Mouse (Mus musculus): Measurements from ENCODE around the gene Cd151. TPM values are rescaled to one million over a fixed set of nuclear protein-coding genes. Genes with fewer than 3 reads are reported as not detected.

The Cd151 gene
- total RNA-seq (2023), result 1 to 10 TPM; 7.2 to 8.9 TPM

GRCm38 (mm10) chr7:141467230-141468030 lies at the start of gene Cd151:
TSS of gene Cd151 (plus strand) at chr7:141467392.

DNA sequence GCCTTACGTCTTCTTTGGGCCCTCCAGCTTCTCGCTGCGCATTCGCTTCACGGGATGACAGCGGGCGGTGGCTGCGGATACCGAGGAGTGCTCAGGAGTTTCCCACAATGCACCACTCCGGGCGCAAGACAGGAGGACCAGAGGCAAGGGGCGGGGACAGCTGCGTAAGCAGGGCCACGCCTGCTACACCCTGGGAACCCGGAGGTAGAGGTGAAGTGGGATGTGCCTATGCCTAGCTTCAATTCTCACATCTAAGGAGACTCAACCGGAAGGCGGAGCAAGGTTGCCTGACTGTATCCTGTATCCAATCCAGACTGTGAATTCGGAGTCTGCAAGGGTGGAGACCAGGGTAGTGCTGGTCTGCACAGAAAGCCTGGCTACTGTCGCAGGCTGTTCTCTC lies 37.9 kb upstream of the Cd151 start, which contains the start of gene Cend1:
TSS of gene Cend1 (minus strand) at position 182 of the 400 bp plus-strand sequence.

GRCm38 (mm10) chr7:141437178-141438120 lies 29.7 kb upstream of the Cd151 start, which contains the start of gene Slc25a22:
TSS of gene Slc25a22 (minus strand) at chr7:141437892.

DNA sequence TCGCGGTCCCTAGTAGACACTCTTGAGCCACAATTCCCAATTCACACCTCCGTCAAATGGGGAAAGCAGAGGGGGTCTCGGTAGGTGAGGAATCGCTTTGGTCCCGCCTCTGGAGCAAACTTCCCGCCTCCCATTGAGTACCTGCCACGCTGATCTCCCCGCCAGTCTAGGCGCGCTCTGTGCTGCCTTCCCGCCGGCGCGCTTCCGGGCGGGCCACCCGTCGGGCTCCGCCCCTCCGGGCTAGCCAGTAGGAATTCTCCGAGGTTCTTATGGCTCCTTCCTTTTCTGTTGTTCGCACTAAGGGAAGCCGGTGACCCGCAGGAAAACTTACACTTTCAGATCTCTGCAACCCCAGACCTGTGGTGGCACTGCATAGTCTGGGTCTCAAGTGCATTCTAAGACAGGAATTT lies 23.4 kb upstream of the Cd151 start, which contains the start of gene Pidd1:
TSS of gene Pidd1 (minus strand) at position 198 of the 410 bp plus-strand sequence.

DNA sequence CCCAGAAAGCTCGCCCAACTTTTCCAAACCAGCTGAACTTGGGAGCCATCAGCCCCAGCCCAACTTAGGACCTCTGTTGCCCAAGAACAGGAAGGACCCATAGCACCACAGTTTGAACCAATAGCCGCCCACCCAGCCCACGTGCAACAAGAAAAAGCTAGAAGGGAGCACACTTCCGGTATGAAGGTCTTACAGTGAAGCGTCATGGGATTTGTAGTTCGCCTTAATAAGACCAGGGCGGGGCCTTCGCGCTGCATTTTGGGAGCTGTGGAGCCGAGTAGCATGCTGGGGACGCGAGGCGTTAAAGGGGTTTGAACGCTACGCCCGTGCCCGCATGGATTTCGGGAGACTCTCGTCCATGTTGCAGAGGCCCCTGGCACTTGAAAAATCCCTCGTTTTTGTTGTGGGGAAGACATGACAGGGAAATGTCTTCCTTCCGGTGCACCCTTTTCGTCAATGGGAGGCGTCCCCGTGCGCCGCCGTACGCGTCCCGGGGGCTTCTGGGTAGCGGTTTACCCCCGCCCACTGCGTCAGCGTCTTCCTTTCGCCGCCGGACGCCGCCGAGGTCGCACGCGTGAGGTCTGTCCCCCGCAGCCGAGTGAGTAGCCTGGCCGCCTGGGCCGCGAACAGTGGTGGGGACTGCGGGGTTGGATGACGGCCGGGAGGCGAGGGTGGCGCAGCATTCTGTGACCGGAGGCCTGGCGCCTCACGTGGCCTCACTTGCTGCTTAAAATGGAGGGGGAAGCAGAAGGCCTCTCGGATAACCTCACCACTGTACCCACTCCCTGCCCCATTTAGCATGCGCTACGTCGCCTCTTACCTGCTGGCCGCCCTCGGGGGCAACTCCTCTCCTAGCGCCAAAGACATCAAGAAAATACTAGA lies 19.8 kb upstream of the Cd151 start, which contains the start of gene Rplp2:
TSS of gene Rplp2 (plus strand) at position 261 of the 882 bp plus-strand sequence.

GRCm38 (mm10) chr7:141454967-141455551 lies 12.1 kb upstream of the Cd151 start, which contains the start of gene Pnpla2:
TSS of gene Pnpla2 (plus strand) at chr7:141455198.

DNA sequence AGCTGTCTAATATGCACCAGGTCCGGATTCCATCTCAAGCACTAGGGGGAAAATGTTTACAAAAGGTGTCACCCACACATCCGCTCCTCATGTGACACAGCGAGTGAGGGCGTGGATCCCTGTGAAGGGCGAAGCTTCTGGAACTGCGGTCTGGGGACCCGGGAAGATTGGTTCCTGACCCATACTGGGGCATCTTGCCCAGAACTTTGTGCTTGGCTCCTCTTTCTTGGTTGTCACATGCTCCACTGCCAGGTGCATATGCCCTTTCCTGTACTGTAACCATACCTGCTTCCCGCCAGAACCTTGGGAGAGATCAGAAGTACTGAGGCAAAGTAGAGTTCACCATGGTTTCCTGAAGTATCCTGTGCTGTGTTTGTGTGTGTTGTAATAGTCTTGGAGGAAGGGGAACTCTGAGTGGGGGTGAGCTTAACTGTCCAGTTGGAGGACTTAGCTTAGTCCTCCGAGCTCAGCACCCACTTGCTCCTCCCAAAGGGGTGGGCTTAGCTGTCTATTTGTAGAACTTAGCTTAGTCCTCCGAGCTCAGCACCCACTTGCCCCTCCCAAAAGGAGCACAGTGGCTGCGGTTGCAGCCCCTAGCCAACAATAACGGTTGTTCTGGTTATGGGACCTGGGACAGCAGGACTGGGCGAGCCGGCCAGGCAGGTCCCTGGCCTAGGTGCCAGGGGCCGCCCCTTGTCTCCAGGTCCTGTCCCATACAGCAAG lies 6.6 kb upstream of the Cd151 start, which contains the start of gene Cracr2b:
TSS of gene Cracr2b (plus strand) at position 704 of the 723 bp plus-strand sequence.

GRCm38 (mm10) chr7:141475011-141475804 lies 8.0 kb downstream of the Cd151 start, which contains the start of the genes Polr2l and Tspan4:
TSS of gene Polr2l (minus strand) at chr7:141475132.
TSS of gene Tspan4 (plus strand) at chr7:141475240.

Other genes starting within 250 kb of the Cd151 start
- 100 to 1,000 TPM; 173 to 177 TPM for gene Phrf1, start 238.6 kb upstream of the Cd151 start, total RNA-seq (2023)
- 10 to 100 TPM; 34.4 to 53.3 TPM for gene Irf7, start 200.9 kb upstream of the Cd151 start, total RNA-seq (2023)
- not detected for gene Cdhr5, start 190.6 kb upstream of the Cd151 start, total RNA-seq (2023)
- gene Sct, start 188.3 kb upstream of the Cd151 start, total RNA-seq (2023), result not detected
- gene Drd4, start 175.4 kb upstream of the Cd151 start, total RNA-seq (2023), result not detected
- gene Deaf1, start 139.7 kb upstream of the Cd151 start, total RNA-seq (2023), result 10 to 100 TPM; 65.6 to 68.5 TPM
- gene Tmem80, start 139.7 kb upstream of the Cd151 start, total RNA-seq (2023), result 10 to 100 TPM; 20.7 to 21.2 TPM
- under 1 TPM in 1 of 2 experiments, not detected in 1; 0.80 TPM for gene Eps8l2, start 128.5 kb upstream of the Cd151 start, total RNA-seq (2023)
- gene Taldo1, start 75.2 kb upstream of the Cd151 start, total RNA-seq (2023), result 100 to 1,000 TPM in 1 of 2 experiments, 10 to 100 TPM in 1; 93.1 to 107 TPM
- 10 to 100 TPM; 38.3 to 40.0 TPM for gene Gatd1, start 53.3 kb upstream of the Cd151 start, total RNA-seq (2023)
- not detected for gene Cend1, start 37.9 kb upstream of the Cd151 start, total RNA-seq (2023)
- 10 to 100 TPM; 55.0 to 76.6 TPM for gene Slc25a22, start 29.5 kb upstream of the Cd151 start, total RNA-seq (2023)
- 1 to 10 TPM; 2.4 to 5.7 TPM for gene Pidd1, start 23.4 kb upstream of the Cd151 start, total RNA-seq (2023)
- 1,000 to 10,000 TPM; 3,530 to 3,735 TPM for gene Rplp2, start 20.0 kb upstream of the Cd151 start, total RNA-seq (2023)
- gene Pnpla2, start 12.2 kb upstream of the Cd151 start, total RNA-seq (2023), result 10 to 100 TPM; 52.1 to 58.8 TPM
- 1 to 10 TPM in 1 of 2 experiments, not detected in 1; 1.0 TPM for gene Cracr2b, start 6.3 kb upstream of the Cd151 start, total RNA-seq (2023)
- 10 to 100 TPM; 17.0 to 21.1 TPM for gene Polr2l, start 7.7 kb downstream of the Cd151 start, total RNA-seq (2023)
- gene Tspan4, start 7.8 kb downstream of the Cd151 start, total RNA-seq (2023), result 1 to 10 TPM; 2.2 to 2.8 TPM
- 10 to 100 TPM; 21.1 to 31.6 TPM for gene Chid1, start 72.5 kb downstream of the Cd151 start, total RNA-seq (2023)
- gene Ap2a2, start 94.8 kb downstream of the Cd151 start, total RNA-seq (2023), result 10 to 100 TPM; 53.8 to 54.1 TPM
- under 1 TPM in 1 of 2 experiments, not detected in 1; 0.06 TPM for gene Muc6, start 187.9 kb downstream of the Cd151 start, total RNA-seq (2023)
- gene Muc2, start 222.9 kb downstream of the Cd151 start, total RNA-seq (2023), result not detected

All from T-cell, adult 66 days (primary cell).